Mouse (Mus musculus) forebrain, embryonic 13.5 days (tissue): Measurements from ENCODE around the gene Foxr1. TPM values are rescaled to one million over a fixed set of nuclear protein-coding genes. Genes with fewer than 3 reads are reported as not detected.
"Not testable (repeated sequence)": the region's sequence is repeated elsewhere in the genome, so short reads cannot be mapped to it uniquely, and the experiment has no call there.

ENCODE experiments used
- ATAC-seq: fragments of 200-750 bp; cut with Nextera tagmentation; 2 replicates; pipeline ENCODE4 v1.8.0; 2017
- H3K27ac ChIP-seq: fragments of 300-500 bp; sonication (generic); 2 replicates; pipeline ENCODE4 v1.5.1; 2015; ENCODE audit warnings: inconsistent platforms, mild to moderate bottlenecking, moderate library complexity
- H3K27me3 ChIP-seq: fragments of 300-500 bp; sonication (generic); 2 replicates; pipeline ENCODE4 v1.6.1; 2015; ENCODE audit warnings: mild to moderate bottlenecking, inconsistent platforms
- H3K36me3 ChIP-seq: fragments of 300-500 bp; sonication (generic); 2 replicates; pipeline ENCODE4 v1.6.1; 2015; ENCODE audit warnings: mild to moderate bottlenecking, inconsistent platforms; ENCODE audit not compliant: poor library complexity, severe bottlenecking
- H3K4me1 ChIP-seq: fragments of 300-500 bp; sonication (generic); 2 replicates; pipeline ENCODE4 v1.6.1; 2015; ENCODE audit warnings: inconsistent platforms
- H3K4me2 ChIP-seq: fragments of 300-500 bp; sonication (generic); 2 replicates; pipeline ENCODE4 v1.6.1; 2015; ENCODE audit warnings: inconsistent platforms, mild to moderate bottlenecking, moderate library complexity
- H3K4me3 ChIP-seq: fragments of 300-500 bp; sonication (generic); 2 replicates; pipeline ENCODE4 v1.5.1; 2015; ENCODE audit warnings: mild to moderate bottlenecking, inconsistent platforms
- H3K9ac ChIP-seq: fragments of 300-500 bp; sonication (generic); 2 replicates; pipeline ENCODE4 v1.6.1; 2015; ENCODE audit warnings: mild to moderate bottlenecking, inconsistent platforms
- H3K9me3 ChIP-seq: fragments of 300-500 bp; sonication (generic); replicated peaks from 2 replicates; pipeline ENCODE4 v1.6.1; 2016; ENCODE audit warnings: inconsistent platforms
- WGBS: fragments of 180-500 bp; shearing (Covaris S2); methylation state at CpG from one replicate; pipeline ENCODE4 v1.1.7; 2015; 5-methylcytosine and 5-hydroxymethylcytosine counted together
- polyA plus RNA-seq: library from polyadenylated mRNA; unstranded; fragments of >200 nt; fragmentation: Nextera tagmentation; extraction: Ambion mirVana; gene quantifications from 2 replicates; pipeline ENCODE4 v1.2.1, GENCODE M21; 2015

The Foxr1 gene
- polyA plus RNA-seq, 1 experiment from 2014 or later, result not detected

DNA sequence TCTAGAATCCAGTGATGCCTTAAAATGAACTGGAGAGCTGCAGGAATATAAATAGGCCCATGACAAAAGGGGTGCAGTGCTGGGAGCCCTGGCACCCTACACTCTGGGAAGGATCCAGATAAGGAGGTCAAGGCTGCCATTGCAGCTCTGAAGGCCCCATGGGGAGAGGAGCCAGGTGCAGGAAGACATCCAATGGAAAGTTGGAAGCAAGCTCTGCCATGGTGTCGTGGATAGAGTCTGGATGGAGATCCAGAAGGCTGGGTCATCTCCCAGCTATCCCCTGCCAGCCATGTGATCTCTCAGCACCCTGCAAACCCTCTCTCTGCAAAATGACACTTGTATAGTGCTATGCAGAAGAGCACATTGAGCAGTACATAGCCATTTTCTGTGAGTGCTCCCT, 33.4 kb upstream of the Foxr1 start:
- H3K27me3 ChIP-seq, result no peaks in the 10 kb centered on the region
- H3K9me3 ChIP-seq, result no peaks in the 10 kb centered on the region
- WGBS, result 53% methylated on average over 1 of the region's 1 CpGs
- H3K9ac ChIP-seq, result no peak overlapping the region
- no peak overlapping the region for H3K27ac ChIP-seq
- ATAC-seq, result no peak
- H3K36me3 ChIP-seq, result no peaks in the 10 kb centered on the region
- H3K4me1 ChIP-seq, result peaks cover 11% of the 10 kb centered on the region
- H3K4me2 ChIP-seq, result no peak overlapping the region
- H3K4me3 ChIP-seq, result no peak overlapping the region

DNA sequence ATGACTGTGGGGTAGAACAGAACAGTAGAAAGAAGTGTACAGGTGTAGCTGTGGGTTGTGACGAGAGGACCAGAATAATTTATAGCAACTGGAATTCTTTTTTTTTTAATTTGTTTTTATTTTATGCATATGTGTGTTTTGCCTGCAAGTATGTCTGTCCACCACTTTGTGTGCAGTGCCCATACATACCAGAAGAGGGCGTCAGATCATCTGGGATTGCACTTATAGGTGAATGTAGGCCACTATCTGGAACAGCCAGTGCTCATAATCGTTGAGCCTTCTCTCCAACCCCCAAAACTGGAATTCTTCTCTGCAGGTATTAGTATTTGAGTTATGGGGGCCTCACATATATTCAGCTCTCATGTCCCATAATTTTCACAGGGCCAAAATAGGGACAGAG, 32.2 kb upstream of the Foxr1 start:
- Histone ChIP-seq H3K27ac (no peak overlapping the region), H3K4me1 (peaks cover 11% of the 10 kb centered on the region), H3K4me2 (no peak overlapping the region), H3K27me3 (no peaks in the 10 kb centered on the region), H3K9me3 (no peaks in the 10 kb centered on the region), H3K9ac (no peak overlapping the region), H3K36me3 (no peaks in the 10 kb centered on the region), H3K4me3 (no peak overlapping the region)
- 70% methylated on average over 3 of the region's 3 CpGs for WGBS
- ATAC-seq, result no peak

DNA sequence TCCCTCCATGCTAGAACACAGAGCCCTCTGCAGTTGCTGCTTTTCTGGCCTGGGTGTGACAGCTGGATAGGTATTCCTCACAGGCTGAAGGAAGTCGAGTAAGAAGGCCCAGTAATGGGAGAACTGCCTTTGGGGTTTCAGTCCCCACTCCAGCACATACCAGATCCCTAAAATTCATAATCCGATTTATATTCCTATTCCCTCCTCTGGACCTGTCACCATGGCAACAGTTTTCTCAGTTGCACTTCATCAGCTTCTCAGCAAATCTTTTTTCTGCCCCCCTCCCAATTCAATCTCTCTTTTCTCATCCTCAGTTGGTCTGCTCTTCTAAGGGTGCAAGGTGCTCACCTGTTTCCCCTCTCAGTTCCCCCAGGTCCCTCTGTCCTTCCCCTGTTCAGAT, 27.9 kb upstream of the Foxr1 start:
- Histone ChIP-seq H3K36me3 (no peaks in the 10 kb centered on the region), H3K9me3 (no peaks in the 10 kb centered on the region), H3K4me1 (no peaks in the 10 kb centered on the region), H3K9ac (no peak overlapping the region), H3K27ac (no peak overlapping the region), H3K4me2 (no peak overlapping the region), H3K27me3 (no peaks in the 10 kb centered on the region), H3K4me3 (no peak overlapping the region)
- ATAC-seq, result no peak
- 53% methylated on average over 2 of the region's 2 CpGs for WGBS

DNA sequence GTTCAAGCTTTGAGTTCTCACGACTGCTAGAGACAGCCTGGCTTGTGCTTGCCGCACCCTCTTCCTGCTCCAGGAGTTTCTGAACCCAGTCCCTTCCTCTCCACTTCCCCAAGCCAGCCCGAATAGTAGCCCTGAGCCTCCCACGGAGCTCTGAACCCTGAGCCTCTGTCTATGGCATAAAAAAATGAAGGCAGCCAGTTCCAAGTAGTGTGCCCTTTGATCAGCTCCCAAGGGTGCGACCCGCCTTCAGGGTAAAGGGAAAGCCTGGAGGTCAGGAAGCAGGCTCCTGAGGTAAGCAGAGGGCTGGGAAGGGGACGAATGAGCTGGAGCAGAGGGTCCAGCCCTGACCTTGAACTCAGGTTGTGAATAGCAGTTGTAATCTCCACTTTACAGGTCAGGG, 27.3 kb upstream of the Foxr1 start:
- Histone ChIP-seq H3K4me1 (no peaks in the 10 kb centered on the region), H3K36me3 (no peaks in the 10 kb centered on the region), H3K27ac (no peak overlapping the region), H3K4me3 (no peak overlapping the region), H3K9ac (no peak overlapping the region), H3K27me3 (no peaks in the 10 kb centered on the region), H3K4me2 (no peak overlapping the region), H3K9me3 (no peaks in the 10 kb centered on the region)
- WGBS, result 68% methylated on average over 7 of the region's 7 CpGs
- no peak for ATAC-seq

GRCm38 (mm10) chr9:44461950-44462349, 21.0 kb upstream of the Foxr1 start:
- Histone ChIP-seq H3K27ac (no peak overlapping the region), H3K27me3 (no peaks in the 10 kb centered on the region), H3K9ac (no peak overlapping the region), H3K4me3 (no peak overlapping the region), H3K9me3 (no peaks in the 10 kb centered on the region), H3K4me2 (no peak overlapping the region), H3K36me3 (no peaks in the 10 kb centered on the region), H3K4me1 (peaks cover 16% of the 10 kb centered on the region)
- WGBS, result 83% methylated on average over 5 of the region's 5 CpGs
- no peak for ATAC-seq

- peaks cover 40% of the 10 kb centered on the region for H3K4me1 ChIP-seq
- H3K4me2 ChIP-seq, result peak overlapping the region; percentile 55
- 1% methylated on average over 11 of the region's 11 CpGs for WGBS
- peak overlapping the region; percentile 54 for H3K9ac ChIP-seq
- no peaks in the 10 kb centered on the region for H3K9me3 ChIP-seq
- H3K27me3 ChIP-seq, result peaks cover 14% of the 10 kb centered on the region
- H3K36me3 ChIP-seq, result no peaks in the 10 kb centered on the region
- H3K27ac ChIP-seq, result peak overlapping the region; percentile 94
- peak; percentile 97 for ATAC-seq
- peak overlapping the region; percentile 16; the same call in 1 of the 2 replicates for H3K4me3 ChIP-seq
Observed at GRCm38 (mm10) chr9:44457035-44457742, 16.3 kb upstream of the Foxr1 start.

GRCm38 (mm10) chr9:44454891-44455220, 13.9 kb upstream of the Foxr1 start, which contains the start of gene Upk2:
TSS of gene Upk2 (minus strand) at chr9:44454976.
- Histone ChIP-seq H3K4me1 (peaks cover 40% of the 10 kb centered on the region), H3K4me3 (no peak within 1 kb of the TSS), H3K9ac (peak within 1 kb of the TSS; percentile 22; the same call in 1 of the 2 replicates), H3K27me3 (peaks cover 14% of the 10 kb centered on the region), H3K27ac (0 out of 2 replicates have a peak within 1 kb of the TSS, but pooled peaks have one; percentile 1), H3K9me3 (no peaks in the 10 kb centered on the region), H3K36me3 (no peaks in the 10 kb centered on the region), H3K4me2 (no peak within 1 kb of the TSS)
- ATAC-seq, result no peak
- 16% methylated on average over 4 of the region's 4 CpGs for WGBS

- peak; percentile 74 for ATAC-seq
Observed at GRCm38 (mm10) chr9:44454132-44454890, 13.4 kb upstream of the Foxr1 start.

DNA sequence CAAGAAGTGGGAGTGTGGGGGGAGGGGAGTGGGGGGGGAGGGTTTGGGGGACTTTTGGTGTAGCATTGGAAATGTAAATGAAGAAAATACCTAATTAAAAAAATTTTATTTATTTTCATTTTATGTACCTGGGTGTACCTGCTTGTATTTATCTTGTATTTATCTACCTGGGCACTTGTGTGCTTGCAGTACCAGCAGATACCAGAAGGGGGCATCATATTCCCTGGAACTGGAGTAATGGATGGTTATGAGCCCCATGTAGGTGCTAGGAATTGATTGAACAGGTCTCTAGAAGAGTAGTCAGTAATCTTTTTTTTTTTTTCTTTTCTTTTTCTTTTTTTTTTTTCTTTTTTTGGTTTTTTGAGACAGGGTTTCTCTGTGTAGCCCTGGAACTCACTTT, 9.5 kb upstream of the Foxr1 start:
- H3K4me2 ChIP-seq, result no peak overlapping the region
- H3K4me3 ChIP-seq, result no peak overlapping the region
- H3K9me3 ChIP-seq, result no peaks in the 10 kb centered on the region
- no peaks in the 10 kb centered on the region for H3K36me3 ChIP-seq
- ATAC-seq, result no peak
- no peak overlapping the region for H3K27ac ChIP-seq
- peaks cover 8% of the 10 kb centered on the region; the same call in 1 of the 2 replicates for H3K4me1 ChIP-seq
- H3K27me3 ChIP-seq, result peaks cover 14% of the 10 kb centered on the region
- H3K9ac ChIP-seq, result no peak overlapping the region

More at GRCm38 (mm10) chr9:44454132-44454890, 13.4 kb upstream of the Foxr1 start:
- no peak overlapping the region for H3K4me3 ChIP-seq
- peaks cover 40% of the 10 kb centered on the region for H3K4me1 ChIP-seq
- no peak overlapping the region for H3K9ac ChIP-seq
- H3K27me3 ChIP-seq, result peaks cover 14% of the 10 kb centered on the region
- no peaks in the 10 kb centered on the region for H3K9me3 ChIP-seq
- 12% methylated on average over 14 of the region's 14 CpGs for WGBS
- H3K27ac ChIP-seq, result no peak overlapping the region
- H3K36me3 ChIP-seq, result no peaks in the 10 kb centered on the region
- H3K4me2 ChIP-seq, result no peak overlapping the region

DNA sequence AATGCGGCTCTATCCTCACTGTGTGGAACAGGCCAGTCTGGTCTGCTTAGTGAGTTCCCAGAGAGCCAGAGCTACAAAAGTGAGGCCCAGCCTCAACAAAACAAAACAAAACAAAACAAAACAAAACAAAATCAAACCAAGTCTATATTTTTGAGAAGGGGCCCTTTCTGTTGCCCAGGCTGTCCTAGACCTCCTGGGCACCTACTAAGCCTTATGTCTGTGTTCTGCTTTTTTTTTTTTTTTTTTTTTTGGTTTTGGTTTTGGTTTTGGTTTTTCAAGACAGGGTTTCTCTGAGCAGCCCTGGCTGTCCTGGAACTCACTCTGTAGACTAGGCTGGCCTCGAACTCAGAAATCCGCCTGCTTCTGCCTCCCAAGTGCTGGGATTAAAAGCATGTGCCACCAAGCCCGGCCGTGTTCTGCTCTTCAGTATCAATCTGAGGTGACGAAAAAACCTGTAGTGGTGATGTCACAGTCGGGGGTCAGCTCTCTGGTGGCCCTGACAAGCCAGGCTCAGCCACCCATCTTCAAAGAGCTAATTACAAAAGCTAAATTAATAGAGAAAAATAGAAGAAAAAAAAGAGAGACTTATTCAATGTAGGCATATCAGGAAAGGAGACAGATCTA, 3.6 kb upstream of the Foxr1 start:
- H3K27me3 ChIP-seq, H3K4me2 ChIP-seq, H3K9me3 ChIP-seq, H3K4me3 ChIP-seq, H3K9ac ChIP-seq, H3K4me1 ChIP-seq, H3K36me3 ChIP-seq, H3K27ac ChIP-seq, ATAC-seq: not testable (repeated sequence)
- WGBS, result 80% methylated on average over 7 of the region's 7 CpGs

- H3K4me2 ChIP-seq, result no peak overlapping the region
- 0 out of 2 replicates have a peak, but pooled peaks cover 3% of the 10 kb centered on the region for H3K4me1 ChIP-seq
- no peaks in the 10 kb centered on the region for H3K27me3 ChIP-seq
- no peaks in the 10 kb centered on the region for H3K36me3 ChIP-seq
- 0 out of 2 replicates have a peak overlapping the region, but pooled peaks have one; percentile 27 for H3K9ac ChIP-seq
- H3K27ac ChIP-seq, result no peak overlapping the region
- no peaks in the 10 kb centered on the region for H3K9me3 ChIP-seq
- no peak for ATAC-seq
- 84% methylated on average over 6 of the region's 6 CpGs for WGBS
- no peak overlapping the region for H3K4me3 ChIP-seq
Observed at GRCm38 (mm10) chr9:44435747-44436146, 5.2 kb downstream of the Foxr1 start.

GRCm38 (mm10) chr9:44432577-44433185, 8.3 kb downstream of the Foxr1 start:
- 0 out of 2 replicates have a peak, but pooled peaks cover 3% of the 10 kb centered on the region for H3K4me1 ChIP-seq
- H3K36me3 ChIP-seq, result no peaks in the 10 kb centered on the region
- H3K27ac ChIP-seq, result no peak overlapping the region
- H3K4me3 ChIP-seq, result no peak overlapping the region
- H3K9ac ChIP-seq, result no peak overlapping the region
- ATAC-seq, result no peak
- no peak overlapping the region for H3K4me2 ChIP-seq
- H3K9me3 ChIP-seq, result no peaks in the 10 kb centered on the region
- no peaks in the 10 kb centered on the region for H3K27me3 ChIP-seq
- 57% methylated on average over 5 of the region's 5 CpGs for WGBS
